Mouse (Mus musculus) liver, adult 2 months (tissue): Measurements from ENCODE around the gene Sele. TPM values are rescaled to one million over a fixed set of nuclear protein-coding genes. Genes with fewer than 3 reads are reported as not detected.

Experiments used
- DNase-seq: peaks from one replicate; pipeline ENCODE4 v3.0.0-alpha.2; 2011; ENCODE audit warnings: low read depth, low spot score; ENCODE audit errors: extremely low read depth
- H3K27ac ChIP-seq: fragments of 200-500 bp; replicated peaks from 2 replicates; pipeline ENCODE4 v1.5.1; 2012; ENCODE audit warnings: low read depth, mild to moderate bottlenecking, control low read depth, inconsistent platforms, low read length; ENCODE audit not compliant: insufficient read depth
- H3K27me3 ChIP-seq: fragments of 200-500 bp; 2 replicates; pipeline ENCODE4 v1.6.1; 2012; ENCODE audit warnings: mild to moderate bottlenecking, moderate library complexity, low read length, inconsistent platforms; ENCODE audit not compliant: control insufficient read depth, insufficient read depth
- H3K36me3 ChIP-seq: fragments of 200-500 bp; 2 replicates; pipeline ENCODE4 v1.6.1; 2012; ENCODE audit warnings: low read length, inconsistent platforms; ENCODE audit not compliant: control insufficient read depth, insufficient read depth
- H3K4me1 ChIP-seq: fragments of 200-500 bp; 2 replicates; pipeline ENCODE4 v1.6.1; 2011; ENCODE audit warnings: low read length; ENCODE audit not compliant: control insufficient read depth, insufficient read depth
- H3K4me3 ChIP-seq: fragments of 200-500 bp; 2 replicates; pipeline ENCODE4 v1.5.1; 2011; ENCODE audit warnings: low read depth, mild to moderate bottlenecking, control low read depth, low read length, moderate library complexity; ENCODE audit not compliant: insufficient read depth
- H3K79me2 ChIP-seq: fragments of 200-500 bp; 2 replicates; pipeline ENCODE4 v1.6.1; 2012; ENCODE audit warnings: inconsistent platforms, mild to moderate bottlenecking, low read length, moderate library complexity; ENCODE audit not compliant: control insufficient read depth, insufficient read depth
- H3K9ac ChIP-seq: fragments of 200-500 bp; 2 replicates; pipeline ENCODE4 v1.6.1; 2012; ENCODE audit warnings: low read depth, mild to moderate bottlenecking, control low read depth, inconsistent platforms, low read length
- CTCF ChIP-seq: fragments of 200-500 bp; IDR thresholded peaks from 2 replicates; pipeline ENCODE4 v1.5.1; 2011; ENCODE audit warnings: low read depth, low read length, control low read depth
- POLR2A ChIP-seq: fragments of 200-500 bp; IDR thresholded peaks from 2 replicates; pipeline ENCODE4 v1.6.1; 2011; ENCODE audit warnings: low read length, control low read depth; ENCODE audit not compliant: insufficient read depth; ENCODE audit errors: extremely low read depth
- WGBS: fragments of 180-500 bp; shearing (Covaris S2); methylation state at CpG from one replicate; pipeline ENCODE4 v1.1.7; 2018; 5-methylcytosine and 5-hydroxymethylcytosine counted together
- polyA plus RNA-seq: library from polyadenylated mRNA; depleted of rRNA; stranded (reverse); fragments of >200 nt; gene quantifications from 2 replicates; pipeline ENCODE4 v1.2.3, GENCODE M21; 2012
- total RNA-seq: library from RNA; depleted of rRNA; stranded (reverse); fragments of >200 nt; gene quantifications from 2 replicates; pipeline ENCODE4 v1.2.3, GENCODE M21; 2014

Sele gene
- total and polyA plus RNA-seq, 2 experiments, result 0.05 TPM; not detected in 1

GRCm38 (mm10) chr1:164062856-164063255 is 14.8 kb downstream of the Sele start:
- Histone ChIP-seq H3K4me1 (no peaks in the 10 kb centered on the region), H3K4me3 (no peak overlapping the region), H3K79me2 (no peaks in the 10 kb centered on the region), H3K27me3 (no peaks in the 10 kb centered on the region), H3K36me3 (no peaks in the 10 kb centered on the region), H3K27ac (no peak overlapping the region), H3K9ac (no peak overlapping the region)
- no peak for TF ChIP-seq POLR2A
- TF ChIP-seq CTCF, result no peak
- DNase-seq, result no peak
- WGBS, result 53% methylated on average over 2 of the region's 2 CpGs

GRCm38 (mm10) chr1:164063745-164064144 is 15.7 kb downstream of the Sele start:
- TF ChIP-seq POLR2A, result no peak
- no peak for TF ChIP-seq CTCF
- H3K4me3 ChIP-seq, result no peak overlapping the region
- no peak for DNase-seq
- H3K36me3 ChIP-seq, result no peaks in the 10 kb centered on the region
- no peaks in the 10 kb centered on the region for H3K27me3 ChIP-seq
- H3K4me1 ChIP-seq, result no peaks in the 10 kb centered on the region
- no peak overlapping the region for H3K9ac ChIP-seq
- 54% methylated on average over 3 of the region's 3 CpGs for WGBS
- no peak overlapping the region for H3K27ac ChIP-seq
- H3K79me2 ChIP-seq, result no peaks in the 10 kb centered on the region

- Histone ChIP-seq H3K9ac (no peak overlapping the region), H3K27me3 (no peaks in the 10 kb centered on the region), H3K27ac (no peak overlapping the region)
These were observed 21.2 kb downstream of the Sele start for GRCm38 (mm10) chr1:164069261-164069660.

GRCm38 (mm10) chr1:164070461-164070860 is 22.4 kb downstream of the Sele start:
- WGBS, result 90% methylated on average over 4 of the region's 4 CpGs
- no peaks in the 10 kb centered on the region for H3K27me3 ChIP-seq
- TF ChIP-seq CTCF, result no peak
- no peak for TF ChIP-seq POLR2A

More at GRCm38 (mm10) chr1:164069261-164069660, 21.2 kb downstream of the Sele start:
- Histone ChIP-seq H3K4me1 (no peaks in the 10 kb centered on the region), H3K4me3 (no peak overlapping the region), H3K36me3 (no peaks in the 10 kb centered on the region), H3K79me2 (no peaks in the 10 kb centered on the region)
- no peak for DNase-seq
- TF ChIP-seq CTCF (no peak), POLR2A (no peak)

GRCm38 (mm10) chr1:164071111-164071510 is 23.1 kb downstream of the Sele start:
- Histone ChIP-seq H3K9ac (no peak overlapping the region), H3K27ac (no peak overlapping the region), H3K4me3 (no peak overlapping the region), H3K36me3 (no peaks in the 10 kb centered on the region), H3K79me2 (no peaks in the 10 kb centered on the region), H3K27me3 (no peaks in the 10 kb centered on the region), H3K4me1 (no peaks in the 10 kb centered on the region)
- TF ChIP-seq CTCF, result no peak
- TF ChIP-seq POLR2A, result no peak
- 79% methylated on average over 7 of the region's 7 CpGs for WGBS
- no peak for DNase-seq

More at GRCm38 (mm10) chr1:164070461-164070860, 22.4 kb downstream of the Sele start:
- no peak overlapping the region for H3K9ac ChIP-seq
- no peak for DNase-seq
- H3K79me2 ChIP-seq, result no peaks in the 10 kb centered on the region
- no peaks in the 10 kb centered on the region for H3K4me1 ChIP-seq
- H3K27ac ChIP-seq, result no peak overlapping the region
- no peaks in the 10 kb centered on the region for H3K36me3 ChIP-seq
- H3K4me3 ChIP-seq, result no peak overlapping the region

GRCm38 (mm10) chr1:164072001-164072400 is 24.0 kb downstream of the Sele start:
- Histone ChIP-seq H3K79me2 (no peaks in the 10 kb centered on the region), H3K27ac (no peak overlapping the region), H3K36me3 (no peaks in the 10 kb centered on the region), H3K4me1 (no peaks in the 10 kb centered on the region), H3K27me3 (no peaks in the 10 kb centered on the region), H3K9ac (no peak overlapping the region), H3K4me3 (no peak overlapping the region)
- WGBS, result 87% methylated on average over 4 of the region's 4 CpGs
- TF ChIP-seq CTCF (no peak), POLR2A (no peak)
- no peak for DNase-seq
